Mouse (Mus musculus) thymus, postnatal 25 days (tissue): ENCODE data around the gene Ceacam2.
"Not testable (repeated sequence)": the region's sequence is repeated elsewhere in the genome, so short reads cannot be mapped to it uniquely, and the experiment has no call there.

ENCODE experiments used
- DNase-seq: peaks from one replicate; pipeline ENCODE4 v3.0.0; 2022

The Ceacam2 gene

DNA sequence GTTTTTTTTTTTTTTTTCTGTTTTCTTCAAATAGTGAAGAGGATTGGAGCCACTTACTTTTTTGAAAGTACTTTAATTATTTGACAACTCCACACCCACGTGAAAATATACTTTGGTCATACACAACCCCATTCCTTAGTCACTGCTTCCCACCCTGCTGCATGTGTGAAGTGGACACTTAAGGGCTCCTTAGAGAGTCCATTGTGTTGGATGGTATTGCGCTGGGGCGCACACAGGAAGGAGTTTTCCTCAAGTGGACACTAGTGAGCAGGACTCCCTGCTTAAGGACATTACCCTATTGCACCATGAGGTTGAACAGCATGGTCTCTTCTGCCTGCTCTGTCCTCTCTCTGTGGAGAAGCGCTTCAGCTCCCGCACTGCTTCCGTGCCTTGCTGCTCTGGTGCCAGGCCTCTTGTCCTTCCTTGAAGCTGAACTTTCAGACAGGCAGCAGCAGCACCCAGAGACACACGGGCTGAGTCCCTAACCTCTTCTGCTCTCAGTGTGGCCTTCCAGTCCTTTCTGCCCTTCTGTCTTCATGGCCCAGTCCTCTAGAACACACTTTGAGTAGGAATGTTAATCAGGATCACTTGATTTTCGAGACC lies 56.4 kb downstream of the Ceacam2 start:
- no peak for DNase-seq

DNA sequence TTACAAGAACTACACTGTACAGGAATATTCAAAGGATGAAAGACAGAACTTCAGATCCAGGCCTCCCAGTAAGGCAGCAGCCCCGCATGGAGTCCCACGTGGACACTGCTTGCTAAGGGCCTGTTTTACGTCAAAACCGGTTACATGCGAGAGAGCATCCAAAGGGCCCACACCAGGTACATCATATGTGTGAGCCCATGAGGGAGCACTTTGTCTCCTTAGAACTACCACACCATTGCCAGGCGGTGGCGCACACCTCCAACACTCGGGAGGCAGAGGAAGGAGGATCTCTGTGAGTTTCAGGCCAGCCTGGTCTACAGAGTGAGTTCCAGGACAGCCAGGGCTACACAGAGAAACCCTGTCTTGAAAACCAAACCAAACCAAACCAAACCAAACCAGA lies 58.9 kb downstream of the Ceacam2 start:
- not testable (repeated sequence) for DNase-seq

DNA sequence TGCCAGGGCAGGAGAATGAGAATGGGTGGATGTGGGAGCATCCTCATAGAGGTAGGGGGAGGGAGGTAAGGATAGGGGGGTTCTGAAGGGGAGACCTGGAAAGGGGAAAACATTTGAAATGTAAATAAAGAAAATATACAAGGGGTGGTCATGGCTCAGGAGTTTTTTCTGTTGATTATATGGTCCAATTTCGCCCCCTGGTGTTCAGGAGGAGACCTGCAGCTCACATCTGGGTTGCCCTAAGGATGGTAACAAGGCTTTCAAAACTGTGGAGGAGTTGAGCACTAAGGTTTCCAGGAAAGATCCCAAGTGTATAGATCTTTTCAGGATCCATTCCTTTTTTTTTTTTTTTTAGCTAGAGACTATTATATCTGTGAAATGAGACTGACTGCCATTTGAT lies 60.2 kb downstream of the Ceacam2 start:
- DNase-seq, result peak; percentile 42

DNA sequence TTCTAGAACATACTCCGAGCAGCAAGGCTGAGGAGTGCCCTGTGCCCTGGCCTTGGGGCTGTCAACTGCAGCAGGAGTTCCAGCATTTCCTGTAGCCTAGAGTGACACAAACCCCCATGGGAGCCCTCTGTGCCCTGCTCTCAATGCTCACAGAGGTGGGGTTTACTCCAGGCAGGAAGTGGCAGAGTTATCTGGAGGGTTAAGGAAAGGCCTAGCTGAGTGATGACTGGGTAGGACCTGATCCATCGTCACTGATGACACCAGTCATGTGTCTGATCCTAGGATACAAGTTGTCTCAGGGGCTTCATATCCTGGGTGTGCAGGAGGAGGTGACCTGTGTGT lies 61.9 kb downstream of the Ceacam2 start:
- DNase-seq, result not testable (repeated sequence)

DNA sequence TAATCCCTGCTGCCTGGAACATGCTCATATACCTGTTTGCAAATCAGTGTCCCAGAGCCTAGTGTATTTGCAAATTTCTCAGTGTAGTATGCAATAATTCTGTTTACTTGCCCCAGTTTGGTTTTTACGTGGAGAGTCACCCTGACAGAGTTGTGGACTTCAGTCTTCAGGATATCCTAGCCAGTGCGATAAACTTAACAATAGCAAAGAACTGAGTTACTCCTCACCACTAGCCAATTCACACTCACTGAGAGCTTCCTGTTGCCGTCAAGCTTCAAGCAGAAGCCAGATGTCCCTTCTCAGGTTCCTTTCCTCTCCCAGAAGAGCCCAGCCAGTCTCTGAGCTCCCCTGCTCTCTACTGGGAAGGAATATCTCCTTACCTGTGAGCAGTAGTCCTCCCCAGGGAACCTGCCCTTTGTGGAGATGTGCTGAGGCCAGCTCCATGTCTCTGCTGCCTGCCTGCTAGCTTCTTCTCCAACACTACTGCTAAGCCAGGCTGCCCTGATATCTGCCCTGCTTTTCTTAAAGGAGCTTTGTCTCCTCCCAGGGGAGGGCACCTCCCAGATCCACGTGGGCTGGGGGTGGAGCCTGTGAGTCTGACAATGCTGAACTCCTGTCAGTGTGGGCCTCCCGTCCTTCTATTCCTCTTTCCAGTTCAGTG lies 62.4 kb downstream of the Ceacam2 start, which contains the start of gene Ceacam1:
TSS of gene Ceacam1 (minus strand) at position 513 of the 661 bp plus-strand sequence.
- DNase-seq, result peak; percentile 34

DNA sequence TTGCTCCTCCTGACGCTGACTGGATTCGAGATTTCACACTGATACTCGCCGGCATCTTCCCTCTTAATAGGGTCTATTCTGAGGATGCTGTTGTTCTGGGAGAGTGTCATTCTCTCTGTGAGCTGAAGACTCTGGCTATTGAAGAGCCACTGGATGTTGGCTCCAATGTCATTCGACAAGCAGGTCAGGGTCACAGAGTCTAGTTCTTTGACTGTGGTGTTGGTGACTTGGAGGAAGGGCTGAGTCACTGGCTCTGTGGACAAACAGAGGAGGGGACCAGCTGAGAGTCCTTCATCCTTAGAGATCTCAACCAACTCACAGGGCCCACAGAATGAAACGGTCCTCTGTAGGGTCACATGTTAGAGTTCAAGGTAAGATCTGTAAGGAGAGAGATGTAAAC lies 67.8 kb downstream of the Ceacam2 start:
- DNase-seq, result not testable (repeated sequence)
